Mouse (Mus musculus) forebrain, embryonic 11.5 days (tissue): ENCODE measurements around the gene Zfp626. TPM values are rescaled to one million over a fixed set of nuclear protein-coding genes. Genes with fewer than 3 reads are reported as not detected.
"Not testable (repeated sequence)": the region's sequence is repeated elsewhere in the genome, so short reads cannot be mapped to it uniquely, and the experiment has no call there.

Source experiments
- ATAC-seq: fragments of 200-750 bp; cut with Nextera tagmentation; replicated peaks from 2 replicates; pipeline ENCODE4 v1.8.0; 2017; ENCODE audit warnings: moderate TSS enrichment; ENCODE audit not compliant: low FRiP score
- DNase-seq: peaks from one replicate; pipeline ENCODE4 v3.0.0-alpha.2; 2017; ENCODE audit warnings: low spot score
- H3K27ac ChIP-seq: fragments of 300-500 bp; sonication (generic); 2 replicates; pipeline ENCODE4 v1.5.1; 2014; ENCODE audit warnings: low read depth, low read length
- H3K27me3 ChIP-seq: fragments of 300-500 bp; sonication (generic); 2 replicates; pipeline ENCODE4 v1.6.1; 2014; ENCODE audit warnings: mild to moderate bottlenecking, low read length, mixed read lengths; ENCODE audit not compliant: control insufficient read depth, insufficient read depth
- H3K36me3 ChIP-seq: fragments of 300-500 bp; sonication (generic); 2 replicates; pipeline ENCODE4 v1.6.1; 2014; ENCODE audit warnings: mild to moderate bottlenecking, low read length, moderate library complexity, mixed read lengths; ENCODE audit not compliant: control insufficient read depth, insufficient read depth
- H3K4me1 ChIP-seq: fragments of 300-500 bp; sonication (generic); replicated peaks from 2 replicates; pipeline ENCODE4 v1.6.1; 2014; ENCODE audit warnings: low read length, mixed read lengths; ENCODE audit not compliant: control insufficient read depth, insufficient read depth
- H3K4me2 ChIP-seq: fragments of 300-500 bp; sonication (generic); 2 replicates; pipeline ENCODE4 v1.6.1; 2014; ENCODE audit warnings: low read depth, mild to moderate bottlenecking, low read length, moderate library complexity, mixed read lengths; ENCODE audit not compliant: severe bottlenecking
- H3K4me3 ChIP-seq: fragments of 300-500 bp; sonication (generic); 2 replicates; pipeline ENCODE4 v1.5.1; 2014; ENCODE audit warnings: low read depth, low read length
- H3K9ac ChIP-seq: fragments of 300-500 bp; sonication (generic); 2 replicates; pipeline ENCODE4 v1.6.1; 2014; ENCODE audit warnings: low read length
- H3K9me3 ChIP-seq: fragments of 300-500 bp; sonication (generic); 2 replicates; pipeline ENCODE4 v1.6.1; 2016; ENCODE audit warnings: low read length, mixed read lengths; ENCODE audit not compliant: control insufficient read depth
- WGBS: fragments of 180-500 bp; shearing (Covaris S2); extraction: QIAGEN DNeasy Blood & Tissue Kit; methylation state at CpG from one replicate; pipeline ENCODE4 v1.1.7; 2014; 5-methylcytosine and 5-hydroxymethylcytosine counted together
- polyA plus RNA-seq: library from polyadenylated mRNA; unstranded; fragments of >200 nt; fragmentation: Nextera tagmentation; extraction: Ambion mirVana; gene quantifications from 2 replicates; pipeline ENCODE4 v1.2.1, GENCODE M21; 2014

Gene Zfp626
- polyA plus RNA-seq, 1 experiment from 2014 or later: 3.3 TPM

DNA sequence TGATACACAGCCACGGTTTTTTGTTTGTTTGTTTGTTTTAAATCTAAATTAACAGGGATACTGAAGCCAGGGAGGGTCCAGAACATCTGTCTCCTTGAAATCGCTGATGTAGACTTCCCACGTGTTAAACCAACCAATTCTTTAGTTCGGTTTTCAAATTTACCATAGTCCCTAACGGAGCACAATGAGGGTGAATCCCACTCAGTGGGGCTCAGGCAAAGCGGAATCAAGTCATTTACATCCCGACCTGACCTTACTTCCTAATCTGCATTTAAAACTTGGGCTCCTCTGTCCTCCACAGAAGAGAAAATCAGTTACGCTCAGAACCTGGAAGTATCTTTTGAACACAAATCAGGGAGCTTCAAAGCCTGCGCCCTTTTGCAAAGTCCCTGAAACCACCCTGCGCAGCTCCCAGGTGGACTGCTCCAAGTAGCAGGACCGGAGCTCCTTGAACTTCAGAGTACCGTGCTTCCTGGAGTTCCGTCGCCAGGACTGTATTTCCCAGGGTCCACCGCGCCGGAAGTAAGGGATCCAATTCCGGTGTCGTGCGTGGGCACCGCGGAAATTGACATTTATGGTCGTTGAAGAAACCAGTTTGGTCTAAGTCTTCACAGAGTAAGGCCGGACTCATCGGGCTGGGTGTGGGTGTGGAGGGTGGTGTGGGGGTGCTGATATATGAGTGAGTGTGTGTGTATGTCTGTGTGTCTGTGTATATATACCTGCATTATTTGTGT is 2.5 kb upstream of the Zfp626 start:
- Histone ChIP-seq H3K9ac (peak overlapping the region; percentile 83), H3K36me3 (no peaks in the 10 kb centered on the region; the same call in 1 of the 2 replicates), H3K9me3 (no peaks in the 10 kb centered on the region), H3K27me3 (no peaks in the 10 kb centered on the region), H3K4me1 (no peaks in the 10 kb centered on the region; the same call in 1 of the 2 replicates), H3K4me2 (peak overlapping the region; percentile 91), H3K4me3 (peak overlapping the region; percentile 66), H3K27ac (peak overlapping the region; percentile 74; the same call in 1 of the 2 replicates)
- ATAC-seq (peak; percentile 88), DNase-seq (peak; percentile 85)
- WGBS: 1% methylated on average over 25 of the region's 25 CpGs

DNA sequence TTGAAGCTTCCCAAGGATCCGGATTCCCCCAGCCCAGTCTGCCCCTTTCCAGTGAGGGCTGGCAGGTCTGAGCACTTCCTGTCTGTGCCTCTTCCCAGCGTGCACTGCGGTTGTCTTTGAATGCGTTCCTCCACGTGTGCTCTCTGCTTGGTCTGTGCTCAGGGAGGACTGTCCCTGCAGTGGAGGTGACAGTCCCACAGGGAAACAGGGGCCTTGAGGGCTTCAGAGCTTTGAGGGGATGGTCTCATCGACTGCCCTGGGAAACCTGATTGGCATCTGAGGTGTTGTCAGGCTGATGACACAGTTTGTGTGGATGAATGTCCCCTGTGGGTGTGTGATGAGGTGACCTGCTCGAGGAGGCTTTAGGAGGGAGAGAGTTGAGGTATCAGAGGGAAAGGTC is 309 bp downstream of the Zfp626 start:
- H3K27me3 ChIP-seq, ATAC-seq, H3K4me2 ChIP-seq, H3K9ac ChIP-seq, DNase-seq, H3K4me3 ChIP-seq, H3K36me3 ChIP-seq, H3K4me1 ChIP-seq, H3K27ac ChIP-seq, H3K9me3 ChIP-seq: not testable (repeated sequence)
- WGBS: 86% methylated on average over 7 of the region's 7 CpGs

DNA sequence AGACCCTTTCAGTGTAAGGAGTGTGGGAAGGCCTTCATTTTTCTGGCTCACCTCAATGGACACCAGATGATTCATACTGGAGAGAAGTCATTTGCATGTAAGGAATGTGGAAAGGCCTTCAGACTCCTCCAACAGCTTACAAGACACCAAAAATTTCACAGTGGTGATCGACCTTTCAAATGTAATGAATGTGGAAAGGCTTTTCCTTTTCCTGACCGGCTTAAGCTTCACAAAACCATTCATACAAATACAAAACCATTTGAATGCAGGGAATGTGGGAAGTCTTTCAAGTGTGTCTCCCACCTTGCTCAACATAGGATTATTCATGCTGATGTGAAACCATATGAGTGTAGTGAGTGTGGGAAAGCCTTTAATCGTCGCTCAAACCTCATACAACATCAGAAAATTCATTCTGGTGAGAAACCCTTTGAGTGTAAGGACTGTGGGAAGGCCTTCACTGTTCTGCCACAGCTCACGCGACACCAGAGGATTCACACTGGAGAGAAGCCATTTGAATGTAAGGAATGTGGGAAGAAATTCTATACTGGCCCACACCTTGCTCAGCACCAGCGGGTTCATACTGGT is 11.6 kb downstream of the Zfp626 start:
- Histone ChIP-seq H3K9ac (no peak overlapping the region), H3K9me3 (no peaks in the 10 kb centered on the region; the same call in 1 of the 2 replicates), H3K27ac (no peak overlapping the region), H3K4me1 (no peaks in the 10 kb centered on the region), H3K36me3 (peaks cover 3% of the 10 kb centered on the region), H3K4me3 (no peak overlapping the region), H3K27me3 (no peaks in the 10 kb centered on the region), H3K4me2 (no peak overlapping the region)
- ATAC-seq (no peak), DNase-seq (no peak)
- WGBS: 91% methylated on average over 7 of the region's 7 CpGs

DNA sequence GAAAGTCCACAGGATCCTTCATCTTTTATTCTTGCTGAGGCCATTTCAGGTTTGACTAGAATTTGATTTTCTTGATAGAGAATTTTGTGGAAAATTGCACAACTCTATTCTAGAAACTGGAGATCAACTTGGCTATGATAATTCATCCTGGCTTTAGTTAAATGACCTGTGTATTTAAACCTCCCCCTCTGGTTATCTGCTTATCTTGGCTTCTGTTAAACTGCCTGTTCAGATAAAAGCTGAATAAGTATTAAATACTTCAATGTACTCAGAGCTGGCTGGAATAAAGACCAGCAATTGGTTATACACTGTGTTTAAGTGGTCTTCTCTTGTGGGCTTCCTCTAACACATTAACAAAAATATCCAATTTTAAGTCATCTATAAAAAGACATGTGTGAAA is 15.6 kb downstream of the Zfp626 start:
- H3K27ac ChIP-seq: no peak overlapping the region
- H3K27me3 ChIP-seq: no peaks in the 10 kb centered on the region
- H3K4me2 ChIP-seq: no peak overlapping the region
- no peak overlapping the region for H3K4me3 ChIP-seq
- H3K9ac ChIP-seq: no peak overlapping the region
- H3K4me1 ChIP-seq: no peaks in the 10 kb centered on the region
- H3K36me3 ChIP-seq: peaks cover 3% of the 10 kb centered on the region
- H3K9me3 ChIP-seq: no peaks in the 10 kb centered on the region; the same call in 1 of the 2 replicates
- no peak for DNase-seq
- no peak for ATAC-seq

DNA sequence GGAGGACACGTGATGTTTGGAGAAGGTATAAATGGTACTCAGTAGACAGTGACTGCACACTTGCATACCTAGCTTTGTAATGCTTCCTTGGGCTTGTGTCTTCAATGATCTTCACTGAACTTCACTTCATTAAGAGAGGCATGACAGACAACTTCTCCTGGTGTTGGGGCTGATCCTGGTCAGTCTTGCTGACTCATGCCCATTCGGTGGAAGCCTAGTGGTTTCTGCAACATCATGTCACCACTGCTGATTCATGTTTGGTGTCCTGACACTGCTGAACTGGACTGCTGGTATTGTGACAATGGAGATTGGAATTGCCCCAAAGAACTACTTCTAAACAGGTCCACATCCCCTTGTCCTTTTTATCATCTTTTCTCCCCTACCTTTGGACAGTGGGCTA is 27.1 kb downstream of the Zfp626 start:
- 78% methylated on average over 2 of the region's 2 CpGs for WGBS
- no peak for ATAC-seq

DNA sequence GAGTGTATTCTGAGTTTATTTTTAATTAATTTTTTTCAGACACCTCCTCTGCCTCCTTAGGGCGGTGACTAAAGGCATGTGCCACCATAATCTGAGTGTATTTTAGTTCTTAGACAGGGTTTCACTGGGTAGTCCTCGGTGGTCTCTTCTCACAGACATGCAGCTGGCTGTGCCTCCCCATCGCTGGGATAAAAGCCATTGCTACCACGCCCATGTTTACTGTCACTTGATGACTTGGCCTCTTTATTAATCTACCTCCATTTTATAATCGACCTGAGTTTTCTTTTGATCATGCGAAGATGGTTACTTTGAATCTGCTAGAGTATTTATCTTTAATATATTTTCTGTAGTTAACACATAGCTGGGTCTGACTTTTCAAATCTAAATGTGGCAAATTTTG is 30.9 kb downstream of the Zfp626 start:
- Histone ChIP-seq H3K27ac (peak overlapping the region; percentile 55; the same call in 1 of the 2 replicates), H3K4me2 (peak overlapping the region; percentile 48), H3K36me3 (no peaks in the 10 kb centered on the region), H3K4me3 (peak overlapping the region; percentile 39), H3K27me3 (no peaks in the 10 kb centered on the region), H3K4me1 (peaks cover 3% of the 10 kb centered on the region; the same call in 1 of the 2 replicates), H3K9ac (peak overlapping the region; percentile 52), H3K9me3 (no peaks in the 10 kb centered on the region)
- WGBS: 38% methylated on average over 6 of the region's 6 CpGs
- DNase-seq (no peak), ATAC-seq (0 out of 2 replicates have a peak, but pooled peaks have one; percentile 14)

More for the DNA sequence above, 27.1 kb downstream of the Zfp626 start:
- Histone ChIP-seq H3K4me1 (peaks cover 1% of the 10 kb centered on the region; the same call in 1 of the 2 replicates), H3K9ac (no peak overlapping the region), H3K27me3 (no peaks in the 10 kb centered on the region), H3K4me2 (no peak overlapping the region), H3K27ac (no peak overlapping the region), H3K36me3 (no peaks in the 10 kb centered on the region), H3K4me3 (no peak overlapping the region), H3K9me3 (no peaks in the 10 kb centered on the region)
- DNase-seq: no peak

DNA sequence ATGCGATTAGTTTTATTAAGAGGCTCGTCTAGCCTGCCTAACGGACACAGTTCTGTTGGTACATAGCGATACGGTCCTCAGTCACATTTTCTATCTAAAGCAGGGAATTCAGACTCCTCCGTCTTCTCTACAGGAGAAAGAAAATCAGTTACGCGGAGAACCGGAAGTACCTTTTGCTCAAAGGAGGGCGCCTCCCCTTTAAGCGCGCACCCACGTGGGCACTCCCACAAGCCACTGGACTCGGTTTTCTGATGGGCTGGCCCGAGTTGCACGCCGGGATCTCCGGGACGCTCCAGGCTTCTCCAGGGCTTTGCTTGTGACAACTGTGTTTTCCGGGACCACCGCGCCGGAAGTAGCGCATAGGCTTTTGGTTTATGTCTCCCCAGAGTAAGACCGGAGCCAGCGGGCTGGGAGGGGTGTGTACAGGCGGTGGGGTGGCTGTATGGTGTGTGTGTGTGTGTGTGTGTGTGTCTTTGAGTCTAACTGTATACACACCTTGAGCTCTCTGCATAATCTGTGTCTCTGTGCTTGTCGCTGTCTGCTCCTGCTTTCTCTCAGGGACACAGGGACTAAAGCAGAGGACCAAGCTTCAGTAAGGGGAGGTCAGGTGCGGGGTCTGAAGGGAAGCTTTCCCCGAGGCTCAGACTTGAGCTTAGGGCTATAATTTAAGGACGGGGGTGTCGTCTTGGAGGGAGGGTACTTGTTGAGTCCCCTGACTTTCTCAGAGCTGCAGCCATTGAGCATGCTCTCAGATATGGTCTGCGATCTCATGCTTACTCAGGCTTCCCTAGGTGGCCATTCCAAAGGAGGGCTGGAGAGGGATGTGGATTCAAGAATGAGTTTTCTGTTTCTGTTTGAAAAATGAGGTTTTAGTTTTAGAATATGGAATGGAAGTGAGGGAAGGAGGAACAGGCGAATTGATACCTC is 31.6 kb downstream of the Zfp626 start, which contains the start of gene Zfp59:
Gene Zfp59 (plus strand): TSS at position 285 of the 927 bp plus-strand sequence.
- Histone ChIP-seq H3K4me2 (peak within 1 kb of the TSS; percentile 48), H3K4me1 (peaks cover 3% of the 10 kb centered on the region; the same call in 1 of the 2 replicates), H3K36me3 (no peaks in the 10 kb centered on the region), H3K4me3 (peak within 1 kb of the TSS; percentile 39), H3K27me3 (no peaks in the 10 kb centered on the region), H3K9me3 (no peaks in the 10 kb centered on the region), H3K27ac (peak within 1 kb of the TSS; percentile 55; the same call in 1 of the 2 replicates), H3K9ac (peak within 1 kb of the TSS; percentile 52)
- peak; percentile 93 for DNase-seq
- peak; percentile 95 for ATAC-seq
- WGBS: 4% methylated on average over 34 of the region's 34 CpGs

DNA sequence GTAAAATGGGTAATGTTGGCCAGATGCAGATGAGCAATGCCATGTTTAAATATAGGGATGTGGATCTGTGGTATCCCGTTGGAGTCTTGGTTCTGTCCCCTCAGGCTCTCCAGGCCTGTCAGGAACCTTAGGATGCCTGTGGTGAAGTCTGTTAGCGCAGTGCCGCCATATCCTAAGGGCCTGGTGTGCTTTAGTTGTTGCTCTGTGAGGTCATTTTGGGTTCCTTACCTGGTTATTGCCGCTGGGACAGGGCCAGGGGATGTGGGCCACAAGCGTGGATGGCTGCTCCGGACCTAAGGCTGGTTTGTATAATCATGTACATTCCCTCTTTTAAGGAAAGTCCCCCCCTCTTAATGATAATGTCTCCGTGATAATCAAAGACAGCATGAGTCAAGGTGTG is 32.6 kb downstream of the Zfp626 start:
- Histone ChIP-seq H3K4me2 (no peak overlapping the region), H3K36me3 (no peaks in the 10 kb centered on the region), H3K9ac (no peak overlapping the region), H3K4me1 (peaks cover 3% of the 10 kb centered on the region; the same call in 1 of the 2 replicates), H3K27ac (no peak overlapping the region), H3K4me3 (no peak overlapping the region), H3K27me3 (no peaks in the 10 kb centered on the region), H3K9me3 (no peaks in the 10 kb centered on the region)
- ATAC-seq (no peak), DNase-seq (no peak)
- 91% methylated on average over 7 of the region's 7 CpGs for WGBS
